Mouse (Mus musculus) heart, adult 8-10 months (tissue): ENCODE results near the gene Pold2. TPM values are rescaled to one million over a fixed set of nuclear protein-coding genes. Genes with fewer than 3 reads are reported as not detected.

Experiments used
- DNase-seq: peaks from one replicate; pipeline ENCODE4 v3.0.0; 2022; ENCODE audit warnings: low spot score
- total RNA-seq, 4 experiments: library from RNA; stranded (reverse); gene quantifications; 2 replicates each; pipeline ENCODE4 v1.2.4; 2022

Pold2 gene
- 10 to 100 TPM; 33.1 to 50.4 (median 39.8) TPM for total RNA-seq

DNA sequence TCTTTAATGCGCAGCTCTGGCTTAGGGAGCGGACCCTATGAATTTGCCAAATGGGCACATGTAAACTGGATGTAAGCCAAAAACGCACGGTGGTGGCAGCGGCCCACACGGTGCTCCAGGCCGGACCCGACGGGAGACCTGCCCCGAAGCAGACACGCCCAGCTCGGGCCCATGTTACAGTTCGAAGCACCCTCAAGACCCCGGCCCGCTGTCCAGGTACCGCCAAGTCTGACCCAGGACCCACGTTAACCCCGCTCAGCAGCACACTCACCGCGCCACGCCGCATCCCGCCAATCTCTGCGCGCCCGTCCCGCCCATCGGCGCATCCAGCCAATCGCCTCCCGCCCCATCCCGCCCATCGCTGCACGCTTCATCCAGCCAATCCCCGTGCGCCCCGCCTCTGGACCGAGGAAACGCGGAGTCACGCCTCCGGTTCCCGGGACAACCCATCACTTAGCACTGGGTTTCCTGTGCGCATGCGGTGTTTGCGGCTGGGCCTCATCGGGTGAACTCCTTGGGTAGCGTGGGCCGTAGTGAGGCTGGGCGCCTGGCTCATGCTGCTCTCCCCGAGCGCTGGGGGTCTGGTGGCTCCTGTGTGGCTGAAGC, at the start of gene Pold2:
Gene Pold2, minus strand, starts transcription at position 372 of the 606 bp plus-strand sequence.
- DNase-seq, result peak; percentile 98

GRCm38 (mm10) chr11:5926696-5927220, 48.7 kb upstream of the Pold2 start:
- DNase-seq, result no peak

DNA sequence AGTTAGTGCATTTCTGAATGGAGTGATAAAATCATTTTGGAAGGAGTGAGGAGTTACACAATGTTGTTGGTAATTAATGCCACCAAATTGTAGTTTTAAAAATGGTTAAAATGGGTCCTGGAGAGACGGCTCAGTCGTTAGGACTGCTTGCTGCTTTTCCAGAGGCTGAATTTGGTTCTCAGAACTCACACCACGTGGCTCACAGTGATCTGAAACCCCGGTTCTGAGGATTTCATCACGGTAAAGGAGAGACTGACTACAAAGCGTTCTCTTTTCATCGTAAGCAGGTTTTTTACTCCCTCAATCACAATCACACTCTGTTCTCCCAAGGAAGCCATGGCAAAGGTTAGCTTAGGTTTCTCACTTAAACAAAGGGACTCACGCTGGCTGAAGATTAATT, 46.6 kb upstream of the Pold2 start:
- no peak for DNase-seq

DNA sequence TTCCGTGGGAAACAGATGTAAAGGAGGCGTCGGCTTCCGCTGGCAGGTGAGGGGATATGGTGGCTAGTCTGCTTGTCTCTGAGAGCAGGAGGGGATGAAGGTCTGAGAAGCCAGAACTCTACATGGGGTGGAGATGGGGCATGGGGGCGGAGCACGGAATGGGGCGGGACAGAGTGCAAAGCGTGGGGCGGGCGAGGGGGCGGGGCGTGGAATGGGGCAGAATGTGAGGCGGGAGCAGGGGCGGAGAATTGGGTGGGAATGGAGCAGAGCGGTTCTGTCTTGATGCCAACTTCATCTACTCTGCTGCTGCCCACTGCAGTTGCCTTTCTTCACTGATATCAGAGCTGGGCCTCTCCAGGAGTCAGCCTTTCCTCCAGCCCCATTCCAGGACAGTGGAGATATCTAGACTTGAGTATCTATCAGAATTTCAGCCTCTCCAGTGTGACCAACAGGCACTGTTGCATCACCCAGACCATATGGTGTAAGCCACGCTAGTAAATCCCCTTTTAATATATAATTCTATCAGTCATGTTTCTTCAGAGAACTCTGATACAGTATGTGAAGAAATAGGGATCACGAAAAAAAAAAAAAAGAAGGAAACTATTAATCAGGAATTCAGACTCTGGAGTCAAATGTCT, 42.4 kb upstream of the Pold2 start:
- DNase-seq, result no peak

DNA sequence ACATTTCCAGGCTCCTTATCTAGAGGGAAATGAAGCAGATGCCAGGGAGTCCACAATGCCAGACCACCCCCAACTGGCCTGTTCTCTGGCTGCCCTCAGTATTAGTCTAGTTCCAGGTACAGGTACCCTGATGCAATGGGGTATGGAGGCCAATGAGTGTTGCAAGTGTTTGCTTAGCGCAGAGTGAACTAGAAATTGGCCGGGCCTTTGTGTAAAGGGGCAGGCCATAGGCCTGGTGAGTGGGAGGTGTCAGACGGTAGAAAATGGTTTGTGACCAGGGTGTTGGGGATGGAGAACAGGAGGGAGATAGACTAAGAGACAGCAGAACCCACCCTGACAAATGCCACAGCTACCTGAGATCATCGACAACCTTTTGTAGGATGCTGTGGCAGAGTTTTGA, 41.5 kb upstream of the Pold2 start:
- DNase-seq, result no peak

GRCm38 (mm10) chr11:5918111-5918510, 40.0 kb upstream of the Pold2 start:
- DNase-seq, result no peak

DNA sequence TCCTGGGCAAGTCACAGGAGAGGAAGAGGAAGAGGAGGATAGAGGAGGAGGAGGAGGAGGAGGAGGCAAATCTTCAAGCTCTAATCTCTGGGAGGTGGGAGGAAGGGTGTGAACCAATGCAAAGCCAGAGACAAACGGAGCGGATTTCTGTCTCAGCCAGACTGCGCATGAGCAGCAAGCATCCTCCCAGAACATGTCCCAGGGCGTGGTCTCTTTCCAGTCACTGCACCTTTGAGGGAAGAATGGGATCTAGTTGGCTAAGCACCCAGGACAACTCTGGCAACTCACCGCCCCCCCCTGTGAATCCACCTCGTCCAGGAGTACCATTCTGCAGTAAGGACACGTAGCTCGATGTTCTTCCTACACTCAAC, 38.1 kb upstream of the Pold2 start:
- DNase-seq, result peak; percentile 46

- peak; percentile 76 for DNase-seq
These were observed 37.5 kb upstream of the Pold2 start for GRCm38 (mm10) chr11:5915429-5916177.

DNA sequence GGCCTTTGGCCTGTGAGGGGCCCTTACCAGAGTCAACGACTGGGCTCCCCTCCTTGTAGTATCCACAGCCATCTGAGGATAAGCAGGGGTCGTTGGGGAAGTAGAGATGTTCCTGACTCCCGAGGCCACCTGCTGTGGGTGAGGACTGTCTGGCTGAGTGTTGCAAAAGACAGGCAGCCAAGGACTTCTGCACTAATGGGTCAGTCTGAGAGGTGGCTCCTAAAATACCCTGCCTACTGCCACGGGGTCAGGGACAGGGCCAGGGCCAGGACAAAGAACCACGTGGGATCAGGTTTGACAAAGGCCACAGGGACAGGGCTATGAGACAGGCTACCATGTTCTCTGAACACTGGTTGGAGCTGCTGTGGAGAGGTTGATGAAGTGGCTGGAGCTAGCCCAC, 36.8 kb upstream of the Pold2 start:
- DNase-seq, result no peak

- no peak for DNase-seq
These were observed 35.8 kb upstream of the Pold2 start for GRCm38 (mm10) chr11:5913936-5914335.

- no peak for DNase-seq
These were observed 35.2 kb upstream of the Pold2 start for GRCm38 (mm10) chr11:5913256-5913655.

GRCm38 (mm10) chr11:5912635-5913034, 34.5 kb upstream of the Pold2 start:
- peak; percentile 55 for DNase-seq

- DNase-seq, result no peak
These were observed 30.6 kb upstream of the Pold2 start for GRCm38 (mm10) chr11:5908642-5909041.

- DNase-seq, result no peak
These were observed 29.0 kb upstream of the Pold2 start for GRCm38 (mm10) chr11:5907096-5907495.

GRCm38 (mm10) chr11:5905778-5906518, 27.9 kb upstream of the Pold2 start:
- DNase-seq, result no peak

DNA sequence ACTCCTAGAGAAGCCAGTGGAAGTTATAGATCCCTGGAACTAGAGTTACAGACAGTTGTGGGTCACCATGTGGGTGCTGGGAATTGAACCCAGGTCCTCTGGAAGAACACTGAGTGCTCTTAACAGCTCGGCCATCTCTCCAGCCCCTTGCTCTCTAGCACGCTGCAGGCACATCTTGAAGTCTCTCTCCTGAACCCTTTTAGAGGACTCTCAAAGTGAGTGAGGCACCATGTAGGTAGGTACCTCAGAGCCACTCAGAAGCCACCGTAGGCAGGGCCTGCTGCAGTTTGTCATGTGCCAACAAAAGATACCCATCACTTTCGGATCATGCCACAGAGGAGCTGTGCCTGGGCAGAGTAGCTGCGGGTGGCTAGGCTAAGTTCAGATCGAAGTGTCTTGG, 26.8 kb upstream of the Pold2 start:
- no peak for DNase-seq

DNA sequence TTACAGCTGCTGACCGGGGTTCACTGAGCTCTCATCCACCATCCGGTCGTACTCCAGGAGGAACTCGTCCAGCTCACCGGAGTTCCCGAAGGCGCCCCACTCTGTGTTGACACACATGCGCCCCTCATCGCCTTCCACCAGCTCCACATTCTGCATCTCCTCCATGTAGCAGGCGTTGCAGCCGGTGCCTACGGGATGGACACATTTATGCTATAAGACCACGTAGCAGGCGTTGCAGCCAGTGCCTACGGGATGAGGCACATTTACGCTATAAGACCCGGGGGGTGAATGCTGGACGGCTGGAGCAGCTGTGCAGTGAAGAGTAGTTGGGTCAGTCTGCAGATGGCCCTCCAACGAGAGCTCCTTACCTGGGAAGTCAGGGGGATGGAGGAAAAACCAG, 26.3 kb upstream of the Pold2 start:
- DNase-seq, result no peak

GRCm38 (mm10) chr11:5903844-5904243, 25.8 kb upstream of the Pold2 start:
- DNase-seq, result no peak

DNA sequence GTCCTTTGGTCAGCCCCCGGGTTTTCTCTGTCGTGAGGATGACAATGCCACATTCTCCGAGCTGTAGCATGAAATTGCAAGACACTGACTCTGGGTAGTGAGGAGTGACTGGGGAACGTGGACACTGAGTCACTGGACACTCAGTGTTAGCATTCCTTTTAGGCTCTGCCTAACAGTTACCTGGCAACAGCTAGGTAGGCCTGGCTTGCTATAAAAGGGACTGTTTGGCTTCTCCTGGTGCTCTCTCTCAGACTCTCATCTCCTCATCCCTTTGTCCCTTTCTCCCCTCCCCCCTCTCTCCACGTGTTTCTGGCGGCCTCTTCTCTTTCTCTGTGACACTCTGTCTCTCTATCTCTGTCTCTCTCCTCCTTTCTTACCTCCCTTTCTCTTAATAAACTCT, 24.3 kb upstream of the Pold2 start:
- no peak for DNase-seq

DNA sequence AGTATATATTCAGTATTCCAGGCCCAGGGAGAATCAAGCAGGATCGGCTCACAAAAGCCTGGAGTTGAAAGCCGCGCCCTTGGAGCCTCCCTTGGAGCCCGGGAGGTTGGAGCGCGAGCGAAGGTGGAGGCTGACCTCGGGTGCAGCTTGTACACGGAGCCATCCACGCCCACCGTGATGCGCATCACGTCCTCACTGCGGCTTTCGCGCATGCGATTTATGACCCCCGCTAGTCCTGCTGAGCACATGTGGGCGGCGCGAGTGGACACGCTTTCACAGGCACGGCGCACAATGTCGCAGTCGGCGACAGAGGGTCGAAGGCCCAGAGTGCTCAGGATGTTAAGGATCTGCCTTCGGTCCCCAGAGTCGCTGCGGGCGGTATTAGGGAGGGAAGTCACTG, 23.9 kb upstream of the Pold2 start:
- no peak for DNase-seq

DNA sequence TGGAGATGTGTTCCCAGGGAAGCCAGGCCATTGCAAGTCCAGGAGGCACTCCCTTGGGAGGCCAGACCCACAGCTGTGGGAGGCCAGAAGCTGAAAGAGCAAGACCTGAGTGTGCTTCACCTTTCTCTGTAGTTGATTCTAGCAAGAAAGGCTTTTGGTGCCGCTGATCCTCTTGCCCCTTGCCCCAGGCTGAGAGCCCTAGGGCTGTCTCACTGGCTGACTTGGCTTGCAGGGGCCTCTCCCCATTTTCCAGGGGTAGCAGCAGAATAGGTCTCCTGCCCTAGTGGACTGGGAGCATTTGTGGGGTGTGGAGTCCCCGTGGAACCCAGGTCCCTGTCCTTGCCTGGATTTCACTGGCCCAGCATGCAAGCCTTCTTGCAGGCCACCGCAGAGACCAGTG, 23.2 kb upstream of the Pold2 start:
- DNase-seq, result no peak

GRCm38 (mm10) chr11:5899286-5899685, 21.2 kb upstream of the Pold2 start:
- DNase-seq, result no peak
